Mouse (Mus musculus) erythroblast, embryonic 14.5 days (primary cell): ENCODE measurements around the gene Bfsp2. TPM values are rescaled to one million over a fixed set of nuclear protein-coding genes. Genes with fewer than 3 reads are reported as not detected.

ENCODE experiments used
- H3K27me3 ChIP-seq: 2 replicates; pipeline ENCODE4 v1.6.1; 2012; ENCODE audit warnings: inconsistent platforms; ENCODE audit not compliant: control insufficient read depth
- H3K36me3 ChIP-seq: 2 replicates; pipeline ENCODE4 v1.6.1; 2012; ENCODE audit warnings: mild to moderate bottlenecking, inconsistent platforms; ENCODE audit not compliant: control insufficient read depth
- H3K4me1 ChIP-seq: 2 replicates; pipeline ENCODE4 v1.6.1; 2012; ENCODE audit warnings: inconsistent platforms; ENCODE audit not compliant: control insufficient read depth
- H3K4me3 ChIP-seq: replicated peaks from 2 replicates; pipeline ENCODE3; 2012; ENCODE audit warnings: moderate library complexity, mild to moderate bottlenecking, inconsistent platforms
- H3K9me3 ChIP-seq: 2 replicates; pipeline ENCODE4 v1.6.1; 2012; ENCODE audit warnings: low read length, inconsistent platforms, mixed read lengths; ENCODE audit not compliant: control insufficient read depth
- GATA1 ChIP-seq: IDR thresholded peaks from 2 replicates; pipeline ENCODE4 v1.6.1; 2012; ENCODE audit warnings: low read length, inconsistent platforms, mixed read lengths
- TAL1 ChIP-seq: IDR thresholded peaks from 3 replicates; pipeline ENCODE4 v1.6.1; 2012; ENCODE audit warnings: low read length, inconsistent platforms, mixed read lengths
- polyA plus RNA-seq: library from polyadenylated mRNA; stranded (reverse); fragments of >175 nt; gene quantifications from 2 replicates; pipeline ENCODE4 v1.2.3, GENCODE M21; 2012

The Bfsp2 gene
- polyA plus RNA-seq, 1 experiment = 0.05 TPM

DNA sequence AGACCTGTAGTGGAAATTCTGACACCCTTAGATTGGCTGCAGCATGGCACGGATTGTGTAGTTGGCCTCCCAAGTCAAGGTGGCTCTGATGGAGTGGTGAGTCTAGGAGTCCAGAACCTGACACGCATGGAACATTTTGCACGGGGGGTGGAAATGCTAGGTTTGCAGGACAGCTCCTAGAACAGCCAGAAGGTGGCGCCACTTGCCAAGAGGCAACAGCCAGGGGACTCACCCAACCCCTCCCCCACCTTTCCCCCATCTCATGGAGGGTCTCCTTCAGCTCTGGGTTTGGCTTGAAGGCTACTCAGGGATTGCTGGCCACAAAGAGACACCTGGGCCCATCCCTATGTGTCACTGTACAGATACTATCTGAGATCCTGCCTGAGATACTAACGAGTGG lies 10.7 kb downstream of the Bfsp2 start:
- H3K27me3 ChIP-seq = no peaks in the 10 kb centered on the region
- H3K4me3 ChIP-seq = no peak overlapping the region
- no peaks in the 10 kb centered on the region for H3K4me1 ChIP-seq
- H3K36me3 ChIP-seq = no peaks in the 10 kb centered on the region
- H3K9me3 ChIP-seq = peaks cover 11% of the 10 kb centered on the region
- TF ChIP-seq TAL1 (no peak), GATA1 (no peak)

DNA sequence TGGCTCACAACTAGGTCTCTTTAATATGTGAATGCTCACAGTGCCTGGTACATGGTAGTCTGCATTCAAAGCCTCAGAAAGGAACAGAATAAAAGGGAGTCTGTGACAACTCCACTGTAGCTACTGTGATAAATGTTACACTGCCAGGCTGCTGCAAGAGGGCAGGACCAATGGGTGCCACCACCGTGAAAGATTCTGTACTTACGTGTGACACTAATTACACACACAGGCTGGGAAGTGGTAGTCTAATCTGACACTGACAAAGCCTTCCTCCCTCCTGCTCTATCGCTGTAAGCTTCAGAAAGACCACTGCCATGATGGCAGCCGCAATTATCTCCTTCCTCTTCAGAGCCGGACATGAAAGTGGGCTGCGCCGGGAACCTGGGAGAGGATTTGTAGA lies 11.3 kb downstream of the Bfsp2 start:
- Histone ChIP-seq H3K4me3 (no peak overlapping the region), H3K9me3 (peaks cover 11% of the 10 kb centered on the region), H3K27me3 (no peaks in the 10 kb centered on the region), H3K36me3 (no peaks in the 10 kb centered on the region), H3K4me1 (no peaks in the 10 kb centered on the region)
- no peak for TF ChIP-seq GATA1
- no peak for TF ChIP-seq TAL1

DNA sequence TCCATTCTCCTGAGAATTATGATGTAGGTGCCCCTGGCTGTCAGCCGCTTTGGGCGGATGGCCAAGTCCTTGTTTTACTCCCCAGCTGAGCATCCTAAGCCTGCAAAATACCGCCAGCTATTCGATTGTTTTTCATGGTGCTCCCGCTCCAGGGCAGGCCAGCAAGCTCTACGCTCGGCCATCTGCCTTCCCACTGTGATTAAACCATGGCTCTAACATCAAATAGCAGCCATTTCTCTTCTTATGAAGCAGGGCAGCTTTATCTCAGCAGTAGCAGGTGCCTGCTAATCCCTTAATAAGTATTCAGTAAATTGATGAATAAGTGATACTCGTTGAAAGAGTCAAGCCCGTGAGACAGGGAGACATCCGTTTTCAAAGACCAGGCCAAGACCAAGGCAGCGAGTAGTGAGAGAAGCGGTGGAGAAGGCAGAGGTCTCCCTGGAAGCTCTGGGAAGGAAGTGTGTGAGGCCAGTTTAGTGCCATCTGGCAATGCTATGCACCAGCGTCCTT lies 14.5 kb downstream of the Bfsp2 start:
- Histone ChIP-seq H3K4me3 (no peak overlapping the region), H3K27me3 (no peaks in the 10 kb centered on the region), H3K36me3 (no peaks in the 10 kb centered on the region), H3K9me3 (peaks cover 6% of the 10 kb centered on the region; the same call in 1 of the 2 replicates), H3K4me1 (no peaks in the 10 kb centered on the region)
- TF ChIP-seq GATA1 (no peak), TAL1 (no peak)

DNA sequence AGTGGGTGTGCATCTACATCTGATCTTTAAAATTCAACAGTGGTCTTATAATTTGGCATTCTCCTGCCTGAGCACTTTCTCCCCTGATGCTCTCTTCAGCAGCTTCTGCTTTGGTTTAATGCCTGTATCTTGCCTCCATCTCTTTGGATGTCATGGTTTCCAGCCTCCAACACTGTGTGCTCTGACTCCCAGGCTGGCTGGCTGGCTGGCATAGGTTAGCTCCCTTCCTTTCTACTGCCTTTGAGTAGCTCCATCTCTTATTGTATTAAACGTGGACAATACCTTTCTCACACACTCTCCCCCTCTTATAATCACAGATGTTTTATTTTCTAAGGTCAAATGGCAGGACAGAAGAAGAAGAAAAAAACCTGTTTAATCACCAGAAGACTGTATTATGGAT lies 14.9 kb downstream of the Bfsp2 start:
- no peaks in the 10 kb centered on the region for H3K36me3 ChIP-seq
- no peak overlapping the region for H3K4me3 ChIP-seq
- TF ChIP-seq TAL1 = no peak
- TF ChIP-seq GATA1 = no peak
- H3K4me1 ChIP-seq = no peaks in the 10 kb centered on the region
- no peaks in the 10 kb centered on the region for H3K27me3 ChIP-seq
- H3K9me3 ChIP-seq = 0 out of 2 replicates have a peak, but pooled peaks cover 3% of the 10 kb centered on the region

DNA sequence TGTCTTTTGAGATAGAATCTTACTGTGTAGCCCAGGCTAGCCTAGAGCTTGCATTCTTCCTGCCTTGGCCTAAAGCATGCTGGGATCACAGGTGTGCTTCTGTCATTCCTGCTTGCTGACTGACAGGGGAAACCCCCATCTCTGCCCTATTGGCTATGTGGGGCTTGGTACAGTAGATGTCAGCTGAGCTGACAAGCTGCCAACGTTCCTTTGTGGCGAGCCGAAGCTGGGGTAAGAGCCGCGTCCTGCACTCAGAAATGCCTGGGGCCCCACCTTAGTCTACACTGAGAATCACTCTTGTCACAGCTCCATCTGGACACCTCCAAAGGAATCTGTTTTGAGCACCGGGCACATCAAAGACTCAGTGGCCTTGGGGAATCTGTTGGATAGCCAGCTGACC lies 16.4 kb downstream of the Bfsp2 start:
- Histone ChIP-seq H3K4me1 (no peaks in the 10 kb centered on the region), H3K9me3 (no peaks in the 10 kb centered on the region), H3K36me3 (no peaks in the 10 kb centered on the region), H3K4me3 (no peak overlapping the region), H3K27me3 (no peaks in the 10 kb centered on the region)
- TF ChIP-seq GATA1 (no peak), TAL1 (no peak)

DNA sequence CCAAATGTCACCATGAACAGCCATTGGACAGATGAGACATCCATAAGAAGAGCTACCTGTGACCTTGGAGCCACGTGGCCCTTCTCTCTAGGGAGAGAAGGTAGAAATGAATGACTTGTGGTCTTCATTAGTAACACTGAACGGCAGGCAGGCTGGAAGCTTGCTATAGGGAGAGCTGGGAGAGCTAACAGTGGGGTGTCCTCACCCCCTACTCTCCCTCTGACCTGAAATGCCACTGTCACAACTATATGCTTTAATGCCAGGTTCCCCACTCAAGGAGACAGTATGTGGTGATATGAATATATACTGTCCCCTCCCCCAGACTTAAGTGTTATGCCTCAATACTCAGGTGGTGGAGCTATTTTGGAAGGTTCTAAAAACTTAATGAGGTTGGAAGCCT lies 20.4 kb downstream of the Bfsp2 start:
- Histone ChIP-seq H3K36me3 (no peaks in the 10 kb centered on the region), H3K4me3 (no peak overlapping the region), H3K9me3 (no peaks in the 10 kb centered on the region), H3K4me1 (no peaks in the 10 kb centered on the region), H3K27me3 (no peaks in the 10 kb centered on the region)
- TF ChIP-seq GATA1 (no peak), TAL1 (no peak)

DNA sequence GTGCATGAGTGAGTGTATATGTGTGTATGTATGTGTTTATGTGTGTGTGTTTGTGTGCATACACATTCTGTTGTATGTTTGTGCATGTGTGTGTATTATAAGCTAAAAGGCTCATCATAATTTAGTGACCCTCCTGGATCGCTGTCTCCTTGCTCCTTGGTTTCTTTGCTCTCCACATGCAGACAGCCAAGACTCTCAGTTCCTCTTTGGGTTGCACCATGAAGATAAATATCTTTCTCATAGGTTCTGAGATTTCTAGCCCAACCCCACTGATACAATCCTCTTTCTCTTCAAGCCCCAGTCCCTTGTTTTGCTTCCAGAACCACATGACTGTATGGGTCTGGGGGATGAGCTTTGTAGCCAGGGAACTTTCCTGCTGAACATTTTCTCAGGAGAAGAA lies 20.9 kb downstream of the Bfsp2 start:
- Histone ChIP-seq H3K27me3 (no peaks in the 10 kb centered on the region), H3K4me3 (no peak overlapping the region), H3K9me3 (no peaks in the 10 kb centered on the region), H3K36me3 (no peaks in the 10 kb centered on the region), H3K4me1 (no peaks in the 10 kb centered on the region)
- TF ChIP-seq TAL1 = no peak
- TF ChIP-seq GATA1 = no peak

DNA sequence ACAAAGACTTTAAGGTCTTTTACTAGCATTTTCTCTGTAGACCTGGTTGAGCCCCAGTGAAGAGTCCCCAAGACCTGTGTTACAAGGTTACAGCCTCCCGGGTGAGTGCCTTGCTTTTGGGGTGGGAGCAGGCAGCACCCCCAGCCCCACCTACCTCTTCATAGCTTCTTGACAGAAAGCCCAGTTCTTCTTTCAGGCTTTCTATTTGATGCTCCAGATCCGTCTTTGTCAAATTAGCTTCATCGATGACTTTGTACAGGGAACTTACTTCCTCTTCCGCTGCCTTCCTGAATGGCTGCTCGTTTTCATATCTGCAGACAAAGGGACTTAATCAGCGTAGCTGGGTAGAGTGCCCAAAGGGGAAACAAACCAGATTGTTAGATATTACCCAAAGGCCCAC lies 30.6 kb downstream of the Bfsp2 start:
- Histone ChIP-seq H3K9me3 (peaks cover 1% of the 10 kb centered on the region; the same call in 1 of the 2 replicates), H3K36me3 (no peaks in the 10 kb centered on the region), H3K4me3 (no peak overlapping the region), H3K4me1 (no peaks in the 10 kb centered on the region), H3K27me3 (no peaks in the 10 kb centered on the region)
- TF ChIP-seq GATA1 (no peak), TAL1 (no peak)

DNA sequence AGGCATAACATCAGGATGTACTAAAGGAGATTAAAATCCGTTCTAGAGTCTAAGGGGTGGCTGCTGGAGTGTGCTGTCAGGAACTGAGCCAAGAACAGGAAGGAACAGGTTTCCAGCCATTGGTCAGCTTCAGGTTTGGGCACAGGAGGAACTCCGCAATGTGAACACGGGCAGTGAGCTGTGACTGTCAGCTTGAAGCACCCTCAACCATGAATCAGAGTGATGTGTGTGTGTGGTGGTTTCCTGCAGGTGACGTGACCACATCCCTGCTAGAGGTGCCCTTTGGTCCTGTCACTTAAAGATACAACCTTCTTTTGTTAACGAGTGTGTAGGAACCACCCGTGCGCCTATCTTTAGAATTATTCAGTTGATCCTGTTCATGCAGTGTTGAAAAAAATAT lies 31.1 kb downstream of the Bfsp2 start:
- H3K9me3 ChIP-seq = peaks cover 5% of the 10 kb centered on the region
- H3K27me3 ChIP-seq = no peaks in the 10 kb centered on the region
- TF ChIP-seq GATA1 = no peak
- TF ChIP-seq TAL1 = no peak
- H3K4me3 ChIP-seq = no peak overlapping the region
- H3K4me1 ChIP-seq = no peaks in the 10 kb centered on the region
- H3K36me3 ChIP-seq = no peaks in the 10 kb centered on the region

DNA sequence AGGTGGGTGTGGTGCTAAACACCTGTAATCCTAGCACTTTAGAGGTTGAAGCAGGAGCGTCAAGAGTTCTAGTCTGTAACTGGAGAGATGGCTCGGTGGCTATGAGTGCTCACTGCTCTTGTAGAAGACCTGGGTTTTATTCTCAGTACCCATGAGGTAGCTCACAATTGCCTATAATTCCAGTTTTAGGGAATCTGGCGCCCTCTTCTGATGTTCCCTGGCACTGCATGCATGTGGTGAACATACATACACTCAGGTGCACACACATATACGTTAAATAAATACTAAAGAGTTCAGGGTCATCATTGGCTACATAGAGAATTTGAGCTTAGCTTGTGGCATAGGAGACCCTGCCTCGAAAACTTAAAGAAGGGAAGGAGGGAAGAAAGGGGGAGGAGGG lies 35.6 kb downstream of the Bfsp2 start:
- no peak for TF ChIP-seq TAL1
- TF ChIP-seq GATA1 = no peak
- H3K36me3 ChIP-seq = no peaks in the 10 kb centered on the region
- no peak overlapping the region for H3K4me3 ChIP-seq

More for the DNA sequence above, 35.6 kb downstream of the Bfsp2 start:
- Histone ChIP-seq H3K4me1 (no peaks in the 10 kb centered on the region), H3K27me3 (no peaks in the 10 kb centered on the region), H3K9me3 (peaks cover 5% of the 10 kb centered on the region)
